Mouse (Mus musculus) midbrain, embryonic 14.5 days (tissue): ENCODE measurements at regions not wholly inside any gene's neighbourhood (a gene's known extent, or its start where the extent isn't known, plus 50 kb on each side); places are given as distances from the start of the nearest gene placed in this dataset.
A peak's percentile ranks its signal among the peaks of the same experiment; 100 is the strongest.

Experiments used
- ATAC-seq: fragments of 200-750 bp; cut with Nextera tagmentation; 2 replicates; pipeline ENCODE4 v1.8.0; 2017; ENCODE audit warnings: moderate number of reproducible peaks, moderate library complexity; ENCODE audit not compliant: low FRiP score, low TSS enrichment
- DNase-seq: peaks from one replicate; pipeline ENCODE4 v3.0.0-alpha.2; 2015
- H3K27ac ChIP-seq: fragments of 300-500 bp; sonication (generic); replicated peaks from 2 replicates; pipeline ENCODE4 v1.5.1; 2014; ENCODE audit warnings: mild to moderate bottlenecking, low read depth, low read length, moderate library complexity
- H3K27me3 ChIP-seq: fragments of 300-500 bp; sonication (generic); 2 replicates; pipeline ENCODE4 v1.6.1; 2014; ENCODE audit warnings: low read length, control low read depth, mixed read lengths; ENCODE audit not compliant: control insufficient read depth, insufficient read depth
- H3K36me3 ChIP-seq: fragments of 300-500 bp; sonication (generic); 2 replicates; pipeline ENCODE4 v1.6.1; 2014; ENCODE audit warnings: low read length, control low read depth; ENCODE audit not compliant: control insufficient read depth, insufficient read depth
- H3K4me1 ChIP-seq: fragments of 300-500 bp; sonication (generic); 2 replicates; pipeline ENCODE4 v1.6.1; 2014; ENCODE audit warnings: mild to moderate bottlenecking, antibody characterized with exemption, low read length, control low read depth; ENCODE audit not compliant: control insufficient read depth, insufficient read depth
- H3K4me2 ChIP-seq: fragments of 300-500 bp; sonication (generic); 2 replicates; pipeline ENCODE4 v1.6.1; 2014; ENCODE audit warnings: mild to moderate bottlenecking, low read length, moderate library complexity
- H3K4me3 ChIP-seq: fragments of 300-500 bp; sonication (generic); replicated peaks from 2 replicates; pipeline ENCODE4 v1.5.1; 2014; ENCODE audit warnings: low read depth, low read length
- H3K9ac ChIP-seq: fragments of 300-500 bp; sonication (generic); replicated peaks from 2 replicates; pipeline ENCODE4 v1.6.1; 2014; ENCODE audit warnings: mild to moderate bottlenecking, low read length, moderate library complexity
- H3K9me3 ChIP-seq: fragments of 300-500 bp; sonication (generic); 2 replicates; pipeline ENCODE4 v1.6.1; 2016; ENCODE audit warnings: low read length, control low read depth, mixed read lengths; ENCODE audit not compliant: control insufficient read depth
- WGBS: fragments of 180-500 bp; shearing (Covaris S2); extraction: QIAGEN DNeasy Blood & Tissue Kit; methylation state at CpG from one replicate; pipeline ENCODE4 v1.1.7; 2014; 5-methylcytosine and 5-hydroxymethylcytosine counted together

GRCm38 (mm10) chr2:179128018-179128417 is 314.2 kb upstream of the Cdh4 start:
- no peak overlapping the region for H3K4me3 ChIP-seq
- no peaks in the 10 kb centered on the region for H3K36me3 ChIP-seq
- H3K9me3 ChIP-seq, result no peaks in the 10 kb centered on the region
- H3K4me1 ChIP-seq, result no peaks in the 10 kb centered on the region
- H3K27me3 ChIP-seq, result no peaks in the 10 kb centered on the region
- H3K4me2 ChIP-seq, result no peak overlapping the region
- ATAC-seq (no peak), DNase-seq (no peak)
- 80% methylated on average over 3 of the region's 3 CpGs for WGBS
- H3K27ac ChIP-seq, result no peak overlapping the region
- no peak overlapping the region for H3K9ac ChIP-seq

DNA sequence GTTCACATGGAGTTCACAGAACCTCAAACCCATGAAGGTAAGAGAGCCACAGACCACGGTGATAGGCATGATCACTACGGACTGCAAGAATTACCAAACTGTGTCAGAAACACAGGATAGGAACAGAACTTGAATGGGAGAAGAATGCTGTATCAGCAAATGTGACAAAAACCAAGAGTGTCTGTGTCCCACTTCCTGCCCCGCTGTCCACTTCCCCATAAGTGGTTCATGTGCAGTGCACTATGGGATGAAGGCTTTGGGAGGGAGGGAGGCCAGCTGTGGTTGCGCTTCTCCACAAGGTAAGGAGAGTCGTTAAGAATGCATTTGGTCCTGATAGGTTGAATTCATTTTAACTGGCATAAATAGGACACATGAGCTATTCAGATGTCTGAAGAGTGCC is 313.8 kb upstream of the Cdh4 start:
- H3K36me3 ChIP-seq, result no peaks in the 10 kb centered on the region
- 91% methylated on average over 5 of the region's 5 CpGs for WGBS
- ATAC-seq, result no peak
- H3K4me1 ChIP-seq, result no peaks in the 10 kb centered on the region
- H3K4me3 ChIP-seq, result no peak overlapping the region
- no peaks in the 10 kb centered on the region for H3K27me3 ChIP-seq
- H3K9ac ChIP-seq, result no peak overlapping the region
- H3K27ac ChIP-seq, result no peak overlapping the region
- no peak overlapping the region for H3K4me2 ChIP-seq
- DNase-seq, result no peak
- H3K9me3 ChIP-seq, result no peaks in the 10 kb centered on the region

DNA sequence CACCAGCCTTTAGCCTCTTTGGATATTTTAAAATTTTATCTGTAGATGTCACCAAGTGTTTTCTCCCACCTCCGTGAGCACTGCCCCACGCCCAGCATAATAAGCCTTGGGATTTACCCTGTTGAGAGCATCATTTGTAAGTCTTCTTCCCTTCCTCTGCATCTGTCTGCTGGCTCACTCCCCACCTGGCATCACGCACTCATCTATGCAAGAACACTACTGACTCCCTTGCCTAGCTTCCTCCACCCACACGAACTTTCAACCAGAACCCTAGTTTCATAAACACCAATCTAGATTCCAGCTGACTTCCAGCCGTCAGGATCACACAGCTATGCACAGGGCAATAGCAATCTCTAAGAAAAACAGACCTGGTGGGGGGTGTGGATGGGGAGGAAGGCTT is 311.2 kb upstream of the Cdh4 start:
- no peak overlapping the region for H3K4me3 ChIP-seq
- no peak for DNase-seq
- no peak for ATAC-seq
- H3K27me3 ChIP-seq, result no peaks in the 10 kb centered on the region
- no peaks in the 10 kb centered on the region for H3K36me3 ChIP-seq
- H3K9me3 ChIP-seq, result no peaks in the 10 kb centered on the region
- H3K4me1 ChIP-seq, result no peaks in the 10 kb centered on the region
- 82% methylated on average over 5 of the region's 5 CpGs for WGBS
- no peak overlapping the region for H3K27ac ChIP-seq
- no peak overlapping the region for H3K9ac ChIP-seq
- no peak overlapping the region for H3K4me2 ChIP-seq

GRCm38 (mm10) chr2:179142313-179142712 is 299.9 kb upstream of the Cdh4 start:
- WGBS, result 47% methylated on average over 8 of the region's 8 CpGs
- no peak for ATAC-seq
- H3K27ac ChIP-seq, result 0 out of 2 replicates have a peak overlapping the region, but pooled peaks have one; percentile 13

GRCm38 (mm10) chr2:179145726-179146125 is 296.5 kb upstream of the Cdh4 start:
- Histone ChIP-seq H3K9me3 (no peaks in the 10 kb centered on the region), H3K27ac (no peak overlapping the region), H3K36me3 (no peaks in the 10 kb centered on the region), H3K4me3 (no peak overlapping the region), H3K4me2 (no peak overlapping the region), H3K27me3 (no peaks in the 10 kb centered on the region), H3K4me1 (no peaks in the 10 kb centered on the region), H3K9ac (no peak overlapping the region)
- DNase-seq (no peak), ATAC-seq (no peak)
- WGBS, result 56% methylated on average over 2 of the region's 2 CpGs

More at GRCm38 (mm10) chr2:179142313-179142712, 299.9 kb upstream of the Cdh4 start:
- H3K4me2 ChIP-seq, result no peak overlapping the region
- no peaks in the 10 kb centered on the region for H3K4me1 ChIP-seq
- no peaks in the 10 kb centered on the region for H3K9me3 ChIP-seq
- H3K9ac ChIP-seq, result no peak overlapping the region
- no peak overlapping the region for H3K4me3 ChIP-seq
- no peaks in the 10 kb centered on the region for H3K36me3 ChIP-seq
- H3K27me3 ChIP-seq, result no peaks in the 10 kb centered on the region
- no peak for DNase-seq

GRCm38 (mm10) chr2:179146274-179146673 is 296.0 kb upstream of the Cdh4 start:
- Histone ChIP-seq H3K9me3 (no peaks in the 10 kb centered on the region), H3K27me3 (no peaks in the 10 kb centered on the region), H3K4me2 (no peak overlapping the region), H3K36me3 (no peaks in the 10 kb centered on the region), H3K9ac (no peak overlapping the region), H3K4me1 (no peaks in the 10 kb centered on the region), H3K27ac (no peak overlapping the region), H3K4me3 (no peak overlapping the region)
- ATAC-seq, result no peak
- 72% methylated on average over 4 of the region's 4 CpGs for WGBS
- DNase-seq, result no peak

DNA sequence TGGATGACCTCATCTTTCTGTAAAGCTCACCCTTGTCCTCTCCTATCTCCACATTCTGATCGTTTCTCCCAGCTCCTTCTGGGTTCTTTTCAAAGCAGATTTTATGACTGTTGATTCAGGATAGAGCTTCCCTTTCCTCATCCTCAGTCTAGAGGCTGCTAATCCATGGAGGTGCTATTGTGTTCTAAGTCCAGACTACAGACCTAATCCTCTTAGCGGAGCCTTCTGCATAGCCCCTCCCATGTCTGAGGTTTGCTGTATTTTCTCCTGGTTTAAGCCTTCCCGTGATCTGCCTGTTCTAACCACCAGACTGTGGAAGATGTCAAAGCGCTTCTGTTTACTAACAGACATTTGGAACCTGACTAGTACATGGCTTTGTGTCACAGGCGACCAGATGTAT is 294.0 kb upstream of the Cdh4 start:
- peak; percentile 40 for DNase-seq
- ATAC-seq, result no peak
- no peaks in the 10 kb centered on the region for H3K9me3 ChIP-seq
- WGBS, result 33% methylated on average over 5 of the region's 5 CpGs
- H3K9ac ChIP-seq, result no peak overlapping the region
- H3K4me3 ChIP-seq, result no peak overlapping the region
- H3K27ac ChIP-seq, result no peak overlapping the region
- no peak overlapping the region for H3K4me2 ChIP-seq
- no peaks in the 10 kb centered on the region for H3K36me3 ChIP-seq
- H3K4me1 ChIP-seq, result no peaks in the 10 kb centered on the region
- no peaks in the 10 kb centered on the region for H3K27me3 ChIP-seq

DNA sequence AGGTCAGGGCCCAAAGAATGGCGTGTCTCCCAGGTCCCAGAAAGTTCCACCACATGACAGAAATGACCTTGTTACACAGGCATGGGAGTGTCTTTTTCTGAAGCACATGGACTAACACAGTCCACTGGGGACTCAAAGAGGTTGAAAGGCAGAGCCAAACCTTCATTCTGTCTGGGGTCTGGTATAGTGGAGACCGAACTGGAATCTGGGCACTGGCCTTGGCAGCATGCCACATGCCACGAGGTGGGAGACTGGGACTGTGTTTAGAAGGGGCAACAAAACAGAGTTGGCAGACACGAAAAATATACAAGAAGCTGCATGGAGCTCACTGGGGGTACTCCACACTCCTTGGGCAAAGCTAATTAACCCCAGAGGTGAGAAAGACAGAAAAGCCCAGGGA is 293.6 kb upstream of the Cdh4 start:
- no peak for ATAC-seq
- Histone ChIP-seq H3K4me1 (no peaks in the 10 kb centered on the region), H3K27me3 (no peaks in the 10 kb centered on the region), H3K36me3 (no peaks in the 10 kb centered on the region), H3K9ac (no peak overlapping the region), H3K4me2 (no peak overlapping the region), H3K4me3 (no peak overlapping the region), H3K9me3 (no peaks in the 10 kb centered on the region), H3K27ac (no peak overlapping the region)
- DNase-seq, result no peak
- WGBS, result 54% methylated on average over 4 of the region's 4 CpGs

- H3K4me3 ChIP-seq, result no peak overlapping the region
- H3K27ac ChIP-seq, result no peak overlapping the region
- ATAC-seq, result no peak
- no peaks in the 10 kb centered on the region for H3K9me3 ChIP-seq
- H3K36me3 ChIP-seq, result no peaks in the 10 kb centered on the region
- H3K4me2 ChIP-seq, result no peak overlapping the region
- H3K27me3 ChIP-seq, result no peaks in the 10 kb centered on the region
- DNase-seq, result no peak
- H3K4me1 ChIP-seq, result no peaks in the 10 kb centered on the region
- 91% methylated on average over 9 of the region's 9 CpGs for WGBS
- no peak overlapping the region for H3K9ac ChIP-seq
Measured at GRCm38 (mm10) chr2:179158881-179159280, 283.4 kb upstream of the Cdh4 start.
